Mouse (Mus musculus): ENCODE results near the gene Rprm. TPM values are rescaled to one million over a fixed set of nuclear protein-coding genes. Genes with fewer than 3 reads are reported as not detected.

Rprm gene
- polyA plus RNA-seq, 1 experiment from 2014 or later, result 20.5 TPM

GRCm38 (mm10) chr2:54092616-54093015 lies 7.3 kb upstream of the Rprm start:
- TF ChIP-seq CTCF (IDR thresholded peaks at IDR 0.05) (no peak), EP300 (IDR thresholded peaks at IDR 0.05) (no peak)
- Histone ChIP-seq H3K27ac (ENCODE audit: low read length) (no peak overlapping the region), H3K4me3 (ENCODE audit: low read depth, low read length) (no peak overlapping the region), H3K9me3 (ENCODE audit: low read length) (no peaks in the 10 kb centered on the region), H3K4me2 (replicated peaks; ENCODE audit: low read depth, low read length) (no peak overlapping the region), H3K4me1 (ENCODE audit: insufficient read depth, low read depth, low read length) (no peaks in the 10 kb centered on the region), H3K27me3 (replicated peaks; ENCODE audit: insufficient read depth, low read length) (no peaks in the 10 kb centered on the region), H3K9ac (replicated peaks; ENCODE audit: low read depth) (no peak overlapping the region), H3K36me3 (ENCODE audit: insufficient read depth, low read length) (no peaks in the 10 kb centered on the region)
- DNase-seq (ENCODE audit: low spot score), result no peak
- 86% methylated on average over 3 of the region's 3 CpGs for WGBS
- no peak for ATAC-seq

- H3K36me3 ChIP-seq (ENCODE audit: insufficient read depth, low read length), result no peaks in the 10 kb centered on the region
- DNase-seq (ENCODE audit: low spot score) (no peak), ATAC-seq (no peak)
- H3K4me2 ChIP-seq (replicated peaks; ENCODE audit: low read depth, low read length), result no peak overlapping the region
- 0 out of 2 replicates have a peak, but pooled peaks cover 5% of the 10 kb centered on the region for H3K4me1 ChIP-seq (ENCODE audit: insufficient read depth, low read depth, low read length)
- H3K9me3 ChIP-seq (ENCODE audit: low read length), result no peaks in the 10 kb centered on the region
- H3K4me3 ChIP-seq (ENCODE audit: low read depth, low read length), result no peak overlapping the region
- H3K27ac ChIP-seq (ENCODE audit: low read length), result no peak overlapping the region
- no peak for TF ChIP-seq CTCF (IDR thresholded peaks at IDR 0.05)
- no peak for TF ChIP-seq EP300 (IDR thresholded peaks at IDR 0.05)
- 50% methylated on average over 4 of the region's 4 CpGs for WGBS
- peaks cover 8% of the 10 kb centered on the region for H3K27me3 ChIP-seq (replicated peaks; ENCODE audit: insufficient read depth, low read length)
- H3K9ac ChIP-seq (replicated peaks; ENCODE audit: low read depth), result no peak overlapping the region
Measured at GRCm38 (mm10) chr2:54086254-54086653, 902 bp upstream of the Rprm start.

DNA sequence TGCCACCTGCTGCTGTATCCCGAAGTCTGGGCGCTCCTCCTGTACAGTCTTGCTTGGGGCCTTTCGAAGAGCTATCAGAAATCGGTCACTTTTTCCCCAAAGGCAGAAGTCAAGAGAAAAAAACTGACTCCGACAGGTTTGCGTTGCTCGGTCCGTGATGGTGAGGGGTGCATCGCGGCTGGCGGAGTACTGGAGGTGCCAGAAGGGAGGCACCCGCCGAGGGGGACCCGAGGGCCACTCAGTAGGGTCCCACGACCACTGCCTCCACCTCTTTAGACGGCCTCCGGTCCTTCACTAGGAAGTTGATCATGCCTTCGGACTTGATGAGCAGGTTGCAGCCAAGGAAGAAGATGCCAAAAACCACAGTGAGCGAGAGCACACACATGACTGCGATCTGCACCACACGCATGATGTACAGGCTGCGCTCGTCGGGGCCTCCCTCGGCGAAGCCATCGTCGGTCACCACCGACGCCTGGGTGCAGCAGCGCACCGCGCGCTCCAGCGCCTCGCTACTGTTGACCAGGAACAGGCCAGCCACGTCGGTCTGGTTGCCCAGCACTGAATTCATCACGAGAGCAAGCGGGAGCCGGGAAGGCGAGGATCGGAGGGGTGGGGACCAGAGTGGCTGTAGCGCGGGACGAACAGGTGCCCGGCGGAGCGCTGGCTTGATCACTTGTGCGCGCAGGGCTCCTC lies 469 bp downstream of the Rprm start:
- WGBS, result 1% methylated on average over 51 of the region's 51 CpGs
- peak overlapping the region; percentile 64; the same call in 1 of the 2 replicates for H3K27ac ChIP-seq (ENCODE audit: low read length)

DNA sequence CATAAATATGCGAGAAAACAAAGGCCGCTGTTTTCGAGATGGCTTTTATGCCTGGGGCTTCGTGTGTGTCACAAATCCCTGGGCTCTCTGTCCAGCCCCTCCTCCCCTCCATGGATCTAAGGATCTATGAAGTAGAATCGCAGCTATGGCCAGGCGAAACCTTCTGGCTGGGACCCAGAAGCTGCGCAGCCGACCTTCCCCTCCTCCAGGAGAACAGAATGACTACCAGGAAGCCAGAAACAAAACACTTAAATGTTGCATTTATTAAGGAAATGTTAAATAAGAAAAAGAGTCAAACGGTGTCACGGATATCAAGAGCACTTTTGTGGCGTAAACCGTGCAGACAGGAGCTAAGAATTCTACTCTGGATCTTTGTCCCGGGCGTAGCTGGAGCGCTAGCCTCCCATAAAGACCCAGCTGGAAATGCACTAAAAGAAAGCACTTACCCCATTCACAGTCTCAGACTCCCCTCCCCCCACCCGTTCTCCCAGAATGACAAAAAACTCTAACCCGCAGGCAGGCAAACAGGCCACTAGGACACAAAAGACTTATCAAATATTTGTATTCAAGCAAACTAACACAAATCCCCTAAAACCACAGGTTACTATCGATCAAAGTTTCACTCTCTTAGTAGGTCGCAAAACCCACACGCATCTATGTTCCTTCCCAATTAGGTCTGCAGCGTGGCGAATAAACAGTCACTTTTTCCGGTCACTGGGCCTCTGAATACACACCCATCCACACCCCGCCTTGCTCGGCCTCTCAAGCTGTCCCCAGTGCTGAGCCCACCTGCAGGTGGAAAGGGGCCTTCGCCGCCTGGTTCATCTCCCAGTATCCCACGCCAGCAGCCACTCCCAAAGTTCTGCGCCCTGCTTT lies 1.3 kb downstream of the Rprm start:
- ATAC-seq (no peak), DNase-seq (ENCODE audit: low spot score) (peak; percentile 30)
- WGBS, result 4% methylated on average over 29 of the region's 29 CpGs
- H3K4me1 ChIP-seq (ENCODE audit: insufficient read depth, low read depth, low read length), result 0 out of 2 replicates have a peak, but pooled peaks cover 5% of the 10 kb centered on the region
- H3K4me3 ChIP-seq (ENCODE audit: low read depth, low read length), result peak overlapping the region; percentile 40
- H3K36me3 ChIP-seq (ENCODE audit: insufficient read depth, low read length), result no peaks in the 10 kb centered on the region
- H3K27ac ChIP-seq (ENCODE audit: low read length), result no peak overlapping the region
- peak overlapping the region; percentile 71 for H3K4me2 ChIP-seq (replicated peaks; ENCODE audit: low read depth, low read length)
- peaks cover 8% of the 10 kb centered on the region for H3K27me3 ChIP-seq (replicated peaks; ENCODE audit: insufficient read depth, low read length)
- no peak for TF ChIP-seq EP300 (IDR thresholded peaks at IDR 0.05)
- no peak for TF ChIP-seq CTCF (IDR thresholded peaks at IDR 0.05)
- no peaks in the 10 kb centered on the region for H3K9me3 ChIP-seq (ENCODE audit: low read length)
- H3K9ac ChIP-seq (replicated peaks; ENCODE audit: low read depth), result peak overlapping the region; percentile 3; the same call in 1 of the 2 replicates

More for the DNA sequence above, 469 bp downstream of the Rprm start:
- H3K4me2 ChIP-seq (replicated peaks; ENCODE audit: low read depth, low read length), result peak overlapping the region; percentile 71
- 0 out of 2 replicates have a peak, but pooled peaks cover 5% of the 10 kb centered on the region for H3K4me1 ChIP-seq (ENCODE audit: insufficient read depth, low read depth, low read length)
- ATAC-seq, result peak; percentile 74
- peak overlapping the region; percentile 40 for H3K4me3 ChIP-seq (ENCODE audit: low read depth, low read length)
- TF ChIP-seq EP300 (IDR thresholded peaks at IDR 0.05), result no peak
- no peak for TF ChIP-seq CTCF (IDR thresholded peaks at IDR 0.05)
- H3K36me3 ChIP-seq (ENCODE audit: insufficient read depth, low read length), result no peaks in the 10 kb centered on the region
- peak; percentile 18 for DNase-seq (ENCODE audit: low spot score)
- H3K9me3 ChIP-seq (ENCODE audit: low read length), result no peaks in the 10 kb centered on the region
- H3K9ac ChIP-seq (replicated peaks; ENCODE audit: low read depth), result peak overlapping the region; percentile 20
- peaks cover 8% of the 10 kb centered on the region for H3K27me3 ChIP-seq (replicated peaks; ENCODE audit: insufficient read depth, low read length)

GRCm38 (mm10) chr2:54078961-54079360 lies 6.4 kb downstream of the Rprm start:
- no peaks in the 10 kb centered on the region for H3K27me3 ChIP-seq (replicated peaks; ENCODE audit: insufficient read depth, low read length)
- no peaks in the 10 kb centered on the region for H3K4me1 ChIP-seq (ENCODE audit: insufficient read depth, low read depth, low read length)
- no peaks in the 10 kb centered on the region for H3K36me3 ChIP-seq (ENCODE audit: insufficient read depth, low read length)
- no peak overlapping the region for H3K4me2 ChIP-seq (replicated peaks; ENCODE audit: low read depth, low read length)
- DNase-seq (ENCODE audit: low spot score), result no peak
- no peak overlapping the region for H3K27ac ChIP-seq (ENCODE audit: low read length)
- WGBS, result 78% methylated on average over 7 of the region's 7 CpGs
- ATAC-seq, result no peak
- TF ChIP-seq CTCF (IDR thresholded peaks at IDR 0.05), result no peak
- TF ChIP-seq EP300 (IDR thresholded peaks at IDR 0.05), result no peak
- H3K9me3 ChIP-seq (ENCODE audit: low read length), result no peaks in the 10 kb centered on the region
- no peak overlapping the region for H3K9ac ChIP-seq (replicated peaks; ENCODE audit: low read depth)
- no peak overlapping the region for H3K4me3 ChIP-seq (ENCODE audit: low read depth, low read length)

GRCm38 (mm10) chr2:54071526-54071925 lies 13.8 kb downstream of the Rprm start:
- TF ChIP-seq CTCF (IDR thresholded peaks at IDR 0.05), result no peak
- no peak for TF ChIP-seq EP300 (IDR thresholded peaks at IDR 0.05)
- WGBS, result 37% methylated on average over 1 of the region's 1 CpGs
- ATAC-seq (no peak), DNase-seq (ENCODE audit: low spot score) (no peak)
- no peaks in the 10 kb centered on the region for H3K36me3 ChIP-seq (ENCODE audit: insufficient read depth, low read length)
- no peak overlapping the region for H3K27ac ChIP-seq (ENCODE audit: low read length)
- H3K4me3 ChIP-seq (ENCODE audit: low read depth, low read length), result no peak overlapping the region
- no peaks in the 10 kb centered on the region for H3K9me3 ChIP-seq (ENCODE audit: low read length)
- H3K9ac ChIP-seq (replicated peaks; ENCODE audit: low read depth), result no peak overlapping the region
- H3K27me3 ChIP-seq (replicated peaks; ENCODE audit: insufficient read depth, low read length), result no peaks in the 10 kb centered on the region
- H3K4me1 ChIP-seq (ENCODE audit: insufficient read depth, low read depth, low read length), result no peaks in the 10 kb centered on the region
- H3K4me2 ChIP-seq (replicated peaks; ENCODE audit: low read depth, low read length), result no peak overlapping the region
